Mouse (Mus musculus): ENCODE data around the gene Tfap2d.

Gene Tfap2d

GRCm38 (mm10) chr1:19211033-19211405 lies 108.2 kb downstream of the Tfap2d start:
- no peak for DNase-seq

GRCm38 (mm10) chr1:19211546-19212154 lies 108.8 kb downstream of the Tfap2d start:
- no peak for DNase-seq

- no peak for DNase-seq
These were observed 109.9 kb downstream of the Tfap2d start for GRCm38 (mm10) chr1:19212691-19213090.

- DNase-seq: no peak
These were observed 110.3 kb downstream of the Tfap2d start for GRCm38 (mm10) chr1:19213171-19213570.

- no peak for DNase-seq
These were observed 111.1 kb downstream of the Tfap2d start for GRCm38 (mm10) chr1:19213851-19214395.

Measured in cerebellum, postnatal 14 days (tissue).